Mouse (Mus musculus) common myeloid progenitor, adult 5-6 weeks (primary cell): ENCODE data around the gene Lrrc17. TPM values are rescaled to one million over a fixed set of nuclear protein-coding genes. Genes with fewer than 3 reads are reported as not detected.

ENCODE experiments used
- ATAC-seq: replicated peaks from 2 replicates; pipeline ENCODE4 v1.8.0; 2016; ENCODE audit warnings: low read depth, mild to moderate bottlenecking, moderate TSS enrichment, inconsistent platforms; ENCODE audit not compliant: poor library complexity, severe bottlenecking
- total RNA-seq: library from RNA; stranded (forward); fragments of 200-1000, 187-1606 nt; gene quantifications from 2 replicates; pipeline ENCODE4 v1.2.3, GENCODE M21; 2017

Lrrc17 gene
- total RNA-seq, 1 experiment from 2014 or later, result not detected

DNA sequence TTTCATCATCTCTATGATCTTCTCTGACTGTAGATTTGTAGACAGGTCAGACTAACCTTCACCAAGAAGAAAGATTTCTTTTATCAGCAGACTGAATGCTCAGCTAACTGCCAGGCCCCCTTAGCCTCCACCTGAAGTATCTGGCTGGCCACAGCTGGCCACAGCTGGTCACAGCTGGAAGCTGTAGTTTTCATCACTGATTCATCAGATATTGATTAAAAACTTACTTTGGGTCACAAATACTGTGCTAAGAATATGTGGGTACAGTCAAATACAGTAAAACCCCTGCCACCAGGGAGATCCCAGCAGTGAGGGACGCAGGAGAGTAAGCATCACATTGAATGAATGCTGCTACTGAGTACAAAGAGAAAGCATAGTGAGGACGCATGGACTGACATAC, 11.2 kb upstream of the Lrrc17 start:
- ATAC-seq, result no peak

DNA sequence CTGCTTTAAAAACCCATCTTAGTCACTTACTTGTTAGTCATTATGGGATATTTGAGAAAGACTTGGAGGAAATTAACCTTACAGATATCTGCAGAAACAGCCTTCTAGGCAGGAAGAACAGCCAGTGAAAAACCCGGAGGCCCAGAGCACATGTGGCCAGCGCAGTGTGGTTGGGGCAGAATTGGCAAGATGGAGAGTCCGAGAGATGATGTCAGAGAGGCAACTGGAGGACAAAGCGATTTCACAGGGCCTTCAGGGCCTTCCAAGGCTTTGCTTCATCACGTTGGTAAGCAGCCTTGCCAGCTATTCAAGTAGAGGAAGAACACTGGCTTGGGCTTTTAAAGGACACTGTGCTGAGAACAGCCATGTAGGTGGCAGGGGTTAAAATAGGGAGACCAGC, 10.4 kb upstream of the Lrrc17 start:
- ATAC-seq, result no peak

DNA sequence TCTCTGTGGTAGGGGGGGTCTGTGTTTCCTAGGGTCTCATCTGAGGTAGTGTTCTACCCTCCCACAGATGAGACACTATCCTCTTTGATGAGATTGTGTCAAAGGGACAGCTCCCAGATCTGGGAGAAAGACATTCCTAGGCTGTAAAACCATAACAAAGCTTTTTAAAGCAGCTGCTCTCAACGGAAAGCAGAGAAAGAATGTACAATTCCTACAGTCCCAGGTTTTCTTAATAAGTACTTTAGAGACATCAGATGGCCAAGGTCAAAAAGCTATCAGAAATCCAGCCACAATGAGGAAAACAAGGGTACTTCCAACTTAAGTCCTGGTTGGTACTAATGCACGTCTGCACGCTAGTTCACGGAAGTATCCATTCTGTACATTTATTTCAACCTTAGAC, 1.1 kb upstream of the Lrrc17 start:
- no peak for ATAC-seq

DNA sequence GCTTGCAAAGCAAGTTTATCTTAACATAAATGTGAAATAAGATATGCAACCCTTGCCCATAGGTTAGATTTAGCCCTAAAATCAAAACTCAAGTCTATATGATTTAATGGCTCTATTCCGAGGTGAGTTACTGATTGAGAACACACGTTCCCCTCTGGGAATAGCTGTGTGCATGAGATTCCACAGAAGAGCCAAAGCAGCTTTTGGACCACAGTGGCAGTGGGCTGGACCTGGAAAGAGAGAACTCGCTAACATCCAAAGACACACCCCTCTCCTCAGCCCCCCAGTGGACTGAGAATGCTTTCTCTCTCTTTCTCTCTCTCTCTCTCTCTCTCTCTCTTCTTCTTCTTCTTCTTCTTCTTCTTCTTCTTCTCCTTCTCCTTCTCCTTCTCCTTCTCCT, 1.5 kb downstream of the Lrrc17 start:
- no peak for ATAC-seq

DNA sequence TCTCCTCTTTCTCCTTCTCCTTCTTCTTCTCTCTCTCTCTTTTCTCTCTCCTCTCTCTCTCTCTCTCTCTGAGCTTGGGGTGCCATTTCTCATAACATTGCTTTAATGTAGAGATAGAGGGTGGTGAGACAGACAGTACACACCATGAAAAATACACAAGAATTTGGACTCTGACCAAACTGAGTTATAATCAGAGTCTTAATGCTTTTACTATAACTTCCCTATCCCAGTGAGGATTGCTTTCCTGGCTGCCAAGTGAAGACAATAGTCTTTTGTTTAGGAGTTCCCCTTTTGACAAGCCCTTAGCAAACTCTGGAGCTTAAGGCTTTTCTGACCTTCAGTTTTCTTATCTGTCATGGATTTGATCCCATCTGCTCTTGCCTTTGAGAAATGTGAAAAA, 1.9 kb downstream of the Lrrc17 start:
- no peak for ATAC-seq

DNA sequence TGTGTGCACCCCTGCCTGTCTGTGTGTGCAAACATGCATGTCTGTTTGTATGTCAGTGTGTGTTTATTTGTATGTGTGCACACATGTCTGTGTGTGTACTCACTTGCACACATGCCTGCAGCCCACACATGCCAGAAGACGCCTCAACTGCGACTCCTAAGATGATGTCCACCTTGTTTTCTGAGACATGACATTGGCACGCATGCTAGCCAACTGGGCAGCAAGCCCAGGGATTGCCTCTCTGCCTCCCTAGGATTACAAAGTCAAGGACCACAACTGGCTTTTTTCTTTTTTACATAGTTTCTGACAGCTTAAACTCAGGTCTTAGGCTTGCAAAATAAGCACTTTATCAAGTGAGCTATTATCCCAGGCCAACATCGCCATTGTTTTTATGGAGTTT, 2.4 kb downstream of the Lrrc17 start:
- ATAC-seq, result no peak

DNA sequence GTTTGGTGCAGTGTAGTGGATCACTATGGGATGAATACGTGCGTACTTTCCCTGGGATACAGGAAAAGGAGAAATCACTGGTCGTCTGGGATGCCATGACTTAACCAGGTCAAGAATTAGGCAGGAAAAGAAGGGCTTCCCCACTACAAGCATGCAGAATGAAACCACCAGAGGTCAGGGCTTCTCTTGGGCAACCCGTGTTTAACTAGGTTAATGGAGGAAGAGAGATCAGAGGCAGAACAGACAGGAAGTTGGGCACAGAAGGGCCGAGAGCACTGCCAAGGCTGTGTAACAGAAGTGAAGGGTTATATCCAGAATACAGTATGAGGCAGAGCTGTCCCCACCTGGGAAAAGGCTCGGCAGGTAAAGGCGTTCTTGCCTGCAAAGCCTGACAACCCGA, 3.6 kb downstream of the Lrrc17 start:
- peak; percentile 87 for ATAC-seq

DNA sequence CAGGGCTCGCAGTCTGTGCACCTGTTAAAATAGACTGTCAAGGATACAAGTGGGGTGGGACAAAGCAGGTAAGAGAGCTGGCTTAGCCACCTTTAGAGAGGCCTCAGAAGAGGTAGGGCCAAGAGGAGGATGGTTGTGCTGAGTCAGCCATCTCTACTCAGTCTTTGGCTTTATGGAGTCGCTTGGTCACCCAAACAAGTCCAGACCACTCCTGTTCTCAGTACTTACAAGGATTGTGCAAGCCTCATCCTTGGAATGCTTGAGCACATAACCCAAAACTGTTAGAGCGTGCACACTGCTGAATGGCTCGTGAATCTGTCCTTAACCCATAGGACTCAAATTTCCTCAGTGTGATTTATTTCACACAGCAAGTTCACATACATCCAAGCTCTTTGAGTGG, 10.3 kb downstream of the Lrrc17 start:
- no peak for ATAC-seq

DNA sequence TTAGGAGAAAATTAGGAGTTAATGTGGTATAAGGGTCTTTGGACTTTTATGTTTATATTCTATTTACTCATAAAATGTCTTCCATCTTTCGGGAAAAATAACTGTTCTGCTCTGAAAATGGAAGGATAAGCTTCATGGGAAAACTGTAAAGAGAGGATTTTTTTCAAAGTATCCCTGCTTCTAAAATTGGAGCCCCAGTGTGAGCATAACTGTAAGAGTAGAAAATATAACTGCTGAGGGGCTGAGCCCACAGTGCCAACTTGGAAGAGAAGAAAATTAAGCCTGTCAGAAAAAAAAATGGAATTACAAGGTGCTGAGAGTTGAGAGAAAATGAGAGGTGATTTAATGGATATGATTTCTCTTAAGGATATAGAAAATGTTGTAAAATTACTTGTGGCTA, 11.4 kb downstream of the Lrrc17 start:
- ATAC-seq, result no peak

DNA sequence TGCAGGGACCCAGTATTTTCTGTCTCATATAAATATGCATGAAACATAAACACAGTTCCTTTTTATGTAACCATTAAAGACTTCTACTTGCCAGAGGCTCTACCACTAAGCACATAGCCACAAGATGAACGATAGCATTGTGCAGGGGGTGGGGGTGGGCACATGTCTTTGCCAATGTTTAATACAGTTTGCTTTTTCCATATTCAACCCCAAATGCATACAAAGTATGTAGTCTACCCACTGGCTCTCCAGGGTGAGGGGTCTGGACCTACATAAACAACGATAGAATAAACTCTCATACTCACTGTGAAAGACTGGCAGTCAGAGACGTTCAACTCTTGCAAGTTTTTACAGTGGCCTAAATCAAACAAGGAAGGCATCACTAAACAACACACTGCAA, 13.1 kb downstream of the Lrrc17 start:
- no peak for ATAC-seq

DNA sequence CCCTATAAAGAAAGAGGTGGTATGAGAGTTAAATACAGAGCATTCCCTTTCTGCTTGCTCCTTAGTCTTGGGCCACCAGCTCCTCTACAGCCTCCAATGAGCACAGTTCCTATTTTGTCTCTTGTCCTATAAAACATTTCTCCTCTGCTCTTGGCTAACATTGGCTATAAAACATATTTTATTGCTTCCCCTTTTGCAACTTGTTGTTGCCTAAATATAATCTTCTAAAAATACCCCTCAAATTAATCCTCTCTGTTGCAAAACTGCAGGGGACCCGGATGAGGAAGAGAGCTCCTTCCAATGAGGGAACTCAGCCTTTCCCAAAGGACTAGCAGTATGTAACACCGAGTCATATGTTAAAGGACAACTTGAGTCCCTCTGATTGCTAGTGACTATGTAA, 20.6 kb downstream of the Lrrc17 start:
- ATAC-seq, result peak; percentile 79

DNA sequence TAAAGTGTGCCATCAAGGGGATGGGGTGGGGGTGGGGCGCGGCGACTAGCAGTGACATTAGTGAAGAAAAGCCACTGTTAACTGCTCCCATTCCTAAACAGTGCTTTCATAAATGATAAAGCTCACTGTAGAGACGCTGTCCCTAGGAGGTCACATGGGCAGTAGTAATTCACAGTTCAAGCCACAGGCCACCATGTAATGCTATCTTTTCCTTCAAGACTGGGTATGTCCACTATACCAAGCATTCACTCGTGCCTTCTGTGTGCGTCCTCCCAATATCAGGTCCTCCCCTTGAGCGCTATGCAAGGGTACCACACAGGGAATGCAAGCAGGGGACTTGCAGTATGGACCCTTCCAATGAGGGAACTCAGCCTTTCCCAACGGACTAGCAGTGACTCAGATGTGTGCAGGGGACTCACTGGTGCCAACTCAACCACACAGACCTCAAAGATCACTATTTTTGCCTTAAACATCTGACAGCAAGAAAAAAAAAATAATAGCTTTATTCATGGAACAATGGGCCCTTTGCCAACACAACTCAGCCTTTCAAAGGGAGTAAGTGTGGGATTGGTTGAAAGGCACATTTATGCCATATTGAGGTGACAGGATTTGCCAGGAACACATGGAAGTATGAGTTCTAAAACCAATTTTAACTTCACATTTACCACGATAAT, 22.2 kb downstream of the Lrrc17 start:
- no peak for ATAC-seq

DNA sequence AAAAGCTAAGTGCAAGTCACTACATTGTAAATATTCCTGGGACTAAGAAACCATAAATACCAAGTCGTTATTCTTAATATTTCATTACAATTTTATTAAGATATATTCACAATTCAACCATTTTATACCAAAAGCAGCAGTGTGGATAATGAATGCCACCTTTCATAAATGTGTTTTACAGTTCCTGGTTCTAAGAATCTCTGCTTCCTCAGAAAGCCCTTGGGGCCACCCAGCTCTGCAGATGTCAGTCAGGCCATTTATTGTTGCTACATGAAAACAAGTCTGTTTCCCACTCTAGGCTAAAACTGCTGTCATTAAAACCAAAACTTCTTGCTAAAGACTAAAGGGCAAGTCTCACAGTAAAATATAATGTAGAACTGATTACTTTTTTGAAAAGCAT, 24.4 kb downstream of the Lrrc17 start:
- no peak for ATAC-seq

DNA sequence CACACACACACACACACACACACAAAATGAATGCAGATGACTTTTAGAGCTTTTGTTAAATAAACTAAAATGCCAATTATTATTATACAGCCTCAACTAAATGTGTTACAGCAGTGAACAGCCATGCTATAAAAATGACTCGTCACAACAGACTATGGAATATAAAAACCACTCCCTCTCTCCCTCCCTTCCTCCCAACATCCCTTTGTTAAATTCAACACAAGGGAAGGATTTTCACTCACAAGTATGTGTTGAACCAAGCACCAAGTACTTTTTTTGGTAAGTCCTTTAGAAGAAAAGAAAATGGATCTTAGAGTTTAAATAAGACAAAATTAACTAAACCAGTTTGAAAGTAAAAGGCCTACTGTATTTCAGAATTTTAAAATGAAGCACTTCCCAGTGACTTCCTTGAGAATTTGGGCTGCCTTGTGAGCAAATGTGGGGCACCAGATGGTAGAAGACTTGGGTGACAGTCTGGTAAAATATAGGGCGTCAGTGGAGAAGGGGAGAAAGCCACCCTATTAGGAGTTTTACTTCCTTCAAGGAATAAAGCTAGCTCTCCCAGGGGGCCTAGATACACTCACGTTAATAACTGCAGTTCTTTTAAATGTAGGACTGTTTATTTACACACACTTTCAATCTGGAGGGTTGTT, 29.5 kb downstream of the Lrrc17 start:
- ATAC-seq, result no peak

DNA sequence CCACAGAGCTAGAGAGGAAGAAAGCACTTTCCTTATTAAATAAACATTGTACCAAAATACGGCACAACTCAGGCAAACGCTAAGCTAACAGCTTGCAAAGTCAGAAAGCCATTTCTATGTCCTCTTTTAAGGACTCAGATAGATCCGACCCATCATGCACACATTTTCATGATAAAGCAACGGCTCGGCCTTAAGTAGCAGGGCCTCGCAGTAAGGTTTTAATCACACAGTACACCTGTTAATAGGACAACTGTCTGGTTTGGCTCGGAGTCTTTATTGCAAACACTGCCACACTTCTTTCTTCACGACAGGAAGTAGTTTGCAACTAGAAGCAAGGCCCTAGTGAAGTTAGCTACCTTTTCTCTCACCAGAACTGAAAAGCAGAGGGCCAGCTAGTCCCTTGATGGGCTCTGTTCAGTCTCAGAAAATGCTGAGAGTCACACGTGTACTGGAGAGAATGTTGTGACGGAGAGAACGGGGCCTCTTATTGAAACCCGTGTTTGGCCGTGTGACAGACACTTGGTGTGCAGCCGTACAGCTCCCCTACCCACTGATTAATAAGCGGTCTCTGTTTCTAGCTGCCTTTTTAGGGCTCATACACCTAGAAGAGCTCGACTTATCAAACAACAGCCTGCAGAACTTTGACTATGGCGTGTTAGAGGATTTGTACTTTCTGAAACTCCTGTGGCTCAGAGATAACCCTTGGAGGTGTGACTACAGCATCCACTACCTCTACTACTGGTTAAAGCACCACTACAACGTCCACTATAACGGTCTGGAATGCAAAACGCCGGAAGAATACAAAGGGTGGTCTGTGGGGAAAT, 31.2 kb downstream of the Lrrc17 start:
- ATAC-seq, result no peak

DNA sequence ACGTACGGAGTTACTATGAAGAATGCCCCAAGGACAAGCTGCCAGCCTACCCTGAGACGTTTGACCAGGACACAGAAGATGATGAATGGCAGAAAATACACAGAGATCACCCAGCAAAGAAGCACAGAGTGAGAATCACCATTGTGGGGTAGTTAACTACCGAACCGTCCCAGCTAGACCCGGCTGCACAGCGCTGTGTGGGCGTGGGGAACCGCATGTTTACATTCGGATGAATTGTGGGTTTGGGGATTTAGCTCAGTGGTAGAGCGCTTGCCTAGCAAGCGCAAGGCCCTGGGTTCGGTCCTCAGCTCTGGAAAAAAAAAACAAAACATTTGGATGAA, 31.8 kb downstream of the Lrrc17 start:
- no peak for ATAC-seq

DNA sequence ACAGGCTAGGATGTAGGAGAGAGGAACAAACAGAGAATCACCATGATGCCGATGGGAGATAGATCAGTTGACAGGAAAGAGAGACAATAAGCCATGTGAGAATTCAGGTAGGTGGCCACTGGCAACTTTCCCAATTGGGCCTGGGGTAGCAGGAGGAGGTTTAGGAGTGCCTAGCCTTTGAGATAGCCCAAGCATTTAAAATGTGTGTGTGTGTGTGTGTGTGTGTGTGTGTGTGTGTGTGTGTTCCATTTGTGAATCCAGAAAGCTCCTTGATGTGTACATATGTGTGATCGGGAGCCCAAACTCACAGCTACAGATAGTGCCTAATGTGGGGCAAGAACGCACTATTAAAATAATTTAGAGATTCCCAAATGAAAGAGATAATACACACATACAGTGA, 34.8 kb downstream of the Lrrc17 start:
- no peak for ATAC-seq

DNA sequence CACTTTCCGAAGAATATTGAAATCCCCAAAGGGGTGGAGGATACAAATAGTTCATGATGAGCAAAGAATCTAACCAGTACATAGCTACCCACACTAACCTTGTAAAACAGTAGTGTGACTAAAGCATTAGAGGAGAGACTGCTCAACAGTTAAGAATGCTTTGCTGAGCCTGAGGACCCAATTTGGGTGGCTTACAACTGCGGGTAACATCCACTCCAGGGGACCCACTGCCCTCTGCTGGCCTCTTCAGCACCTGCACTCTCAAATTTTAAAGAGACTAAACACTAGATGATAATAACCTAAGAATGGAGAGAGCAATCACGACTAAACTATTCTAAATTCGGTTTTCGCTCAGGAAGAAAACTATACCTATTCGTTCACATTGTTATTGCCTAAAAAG, 43.4 kb downstream of the Lrrc17 start:
- ATAC-seq, result peak; percentile 96

DNA sequence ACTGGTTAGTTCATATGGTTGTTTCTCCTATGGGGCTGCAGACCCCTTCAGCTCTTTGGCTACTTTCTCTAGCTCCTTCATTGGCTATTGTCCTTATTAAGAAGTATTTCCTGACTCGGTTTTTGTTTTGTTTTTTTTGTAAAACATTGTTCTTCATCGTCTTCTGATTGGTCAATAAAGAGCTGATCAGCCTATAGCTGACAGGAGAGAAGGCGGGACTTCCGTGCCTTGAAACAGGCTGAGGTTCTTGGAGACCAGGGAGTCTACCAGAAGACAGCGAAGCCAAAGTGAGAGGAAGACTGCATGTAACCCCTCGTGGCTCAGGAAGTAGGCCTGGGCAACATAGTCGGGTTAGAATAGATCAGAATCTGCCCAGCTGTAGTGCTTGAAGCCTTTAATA, 44.3 kb downstream of the Lrrc17 start:
- ATAC-seq, result no peak

DNA sequence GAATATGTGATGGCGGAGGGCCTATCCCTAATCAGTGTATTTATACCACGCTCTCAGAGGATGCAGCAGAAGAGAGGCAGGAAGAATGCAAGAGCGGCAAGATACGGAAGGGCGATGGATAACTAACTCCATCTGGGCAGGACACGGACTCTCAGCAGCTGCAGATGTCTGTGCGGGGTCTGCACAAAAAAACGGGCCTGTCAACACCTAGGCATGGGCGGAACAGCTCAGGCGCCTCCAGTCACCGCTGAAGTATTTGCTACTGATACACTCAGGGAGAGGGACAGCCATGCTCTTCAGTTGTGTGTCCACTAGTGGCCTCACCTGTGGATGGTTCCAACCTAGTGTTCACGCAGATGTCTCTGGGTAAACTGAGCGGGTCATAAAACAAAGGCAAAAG, 44.9 kb downstream of the Lrrc17 start:
- no peak for ATAC-seq

DNA sequence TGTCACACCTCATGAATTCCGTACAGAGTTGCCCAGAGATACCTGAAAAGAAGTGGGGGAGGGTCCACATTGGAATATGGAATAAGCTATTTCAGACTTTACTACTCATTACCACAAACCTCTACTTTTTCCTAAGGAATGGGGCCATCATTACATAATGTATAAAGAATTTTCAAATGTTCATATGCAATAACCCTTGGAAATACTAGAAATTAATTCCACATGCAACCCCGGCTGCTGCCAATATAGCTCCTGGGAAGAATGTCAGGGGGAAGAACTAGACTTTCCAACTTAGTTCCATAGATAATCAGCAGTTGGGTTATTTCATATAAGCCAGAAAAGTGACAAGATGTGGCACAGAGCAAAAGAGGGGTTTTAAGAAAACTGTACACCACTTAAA, 48.7 kb downstream of the Lrrc17 start:
- ATAC-seq, result no peak
